Mouse (Mus musculus): ENCODE data around the gene Morc2a. TPM values are rescaled to one million over a fixed set of nuclear protein-coding genes. Genes with fewer than 3 reads are reported as not detected.

Morc2a gene
- total RNA-seq, 2 experiments from 2014 or later = 15.4 to 19.8 TPM

GRCm38 (mm10) chr11:3727438-3728105 lies 78.6 kb downstream of the Morc2a start:
- ATAC-seq (ENCODE audit: poor library complexity, severe bottlenecking) = no peak

GRCm38 (mm10) chr11:3731469-3731868 lies 82.5 kb downstream of the Morc2a start:
- ATAC-seq (ENCODE audit: poor library complexity, severe bottlenecking) = no peak

- ATAC-seq (ENCODE audit: poor library complexity, severe bottlenecking) = no peak
Measured at GRCm38 (mm10) chr11:3733933-3734636, 85.1 kb downstream of the Morc2a start.

GRCm38 (mm10) chr11:3735715-3736114 lies 86.7 kb downstream of the Morc2a start:
- ATAC-seq (ENCODE audit: poor library complexity, severe bottlenecking) = no peak

DNA sequence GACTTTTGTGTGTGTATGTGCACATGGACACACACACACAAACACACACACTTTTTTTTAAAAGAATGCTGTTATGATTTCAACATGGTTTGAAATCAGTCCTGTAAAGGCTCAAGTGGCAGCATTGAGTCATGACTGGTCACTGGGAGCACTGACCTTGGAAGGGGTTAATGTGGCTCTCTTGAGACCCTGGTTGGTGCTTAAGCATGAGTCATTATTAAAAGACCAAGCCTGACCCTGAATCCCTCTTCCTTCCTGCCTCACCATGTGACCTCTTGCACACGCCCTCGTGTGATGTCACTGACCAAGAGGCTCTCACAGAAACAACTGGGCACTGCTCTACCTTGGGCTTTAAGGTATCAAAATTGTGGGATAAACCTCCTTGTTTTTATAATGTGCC lies 89.8 kb downstream of the Morc2a start:
- ATAC-seq (ENCODE audit: poor library complexity, severe bottlenecking) = no peak

Other genes starting within 250 kb of the Morc2a start
- 9.6 and 11.5 TPM in 2 replicates for gene Limk2, start 240.0 kb upstream of the Morc2a start, total RNA-seq (2015)
- gene Limk2, start 240.0 kb upstream of the Morc2a start, total RNA-seq (2017) = 27.5 and 30.4 TPM in 2 replicates
- gene Rnf185, start 196.8 kb upstream of the Morc2a start, total RNA-seq (2015) = 14.0 and 14.4 TPM in 2 replicates
- gene Rnf185, start 196.8 kb upstream of the Morc2a start, total RNA-seq (2017) = 12.3 and 12.7 TPM in 2 replicates
- gene Pla2g3, start 160.9 kb upstream of the Morc2a start, total RNA-seq (2015) = 0.71 and 0.75 TPM in 2 replicates
- 0.81 and 0.88 TPM in 2 replicates for gene Pla2g3, start 160.9 kb upstream of the Morc2a start, total RNA-seq (2017)
- gene Inpp5j, start 144.4 kb upstream of the Morc2a start, total RNA-seq (2015) = 4.8 and 5.7 TPM in 2 replicates
- 2.0 and 2.8 TPM in 2 replicates for gene Inpp5j, start 144.4 kb upstream of the Morc2a start, total RNA-seq (2017)
- gene Selenom, start 134.5 kb upstream of the Morc2a start, total RNA-seq (2015) = 9.8 and 11.8 TPM in 2 replicates
- 2.4 and 7.6 TPM in 2 replicates for gene Selenom, start 134.5 kb upstream of the Morc2a start, total RNA-seq (2017)
- gene Smtn, start 108.6 kb upstream of the Morc2a start, total RNA-seq (2015) = 12.2 and 12.5 TPM in 2 replicates
- gene Smtn, start 108.6 kb upstream of the Morc2a start, total RNA-seq (2017) = 5.1 and 8.8 TPM in 2 replicates
- gene Osbp2, start 214.7 kb downstream of the Morc2a start, total RNA-seq (2015) = 0.25 TPM in 1 of 2 replicates, not detected in the other
- gene Osbp2, start 214.7 kb downstream of the Morc2a start, total RNA-seq (2017) = not detected in 2 replicates
- 0.09 TPM in 1 of 2 replicates, not detected in the other for gene 4921536K21Rik, start 245.9 kb downstream of the Morc2a start, total RNA-seq (2015)
- gene 4921536K21Rik, start 245.9 kb downstream of the Morc2a start, total RNA-seq (2017) = 0.15 TPM in 1 of 2 replicates, not detected in the other
- 0.41 and 0.49 TPM in 2 replicates for gene Dusp18, start 246.0 kb downstream of the Morc2a start, total RNA-seq (2015)
- gene Dusp18, start 246.0 kb downstream of the Morc2a start, total RNA-seq (2017) = 0.08 and 0.44 TPM in 2 replicates

Measured in megakaryocyte, adult 5-6 weeks (primary cell).